In genomic region chr2:114057303-114057853, GRCm38 (mm10) we compare ENCODE assay signal across 10 mouse cellular contexts. TPM values are rescaled to one million over a fixed set of nuclear protein-coding genes. Genes with fewer than 3 reads are reported as not detected.
A peak's percentile ranks its signal among the peaks of the same experiment; 100 is the strongest.
DNase-seq lines count a peak whose midpoint lies in the region; ATAC-seq and TF ChIP-seq lines count a peak whose summit lies in the region.
"Had no signal": no experiment of that assay in that cellular context is flagged by ENCODE, and none has a peak within 500 bp of the region (broad histone marks: within the 10 kb centered on the region; RNA-seq: fewer than 3 reads in every experiment).

No protein-coding gene starts in this region.

- ATAC-seq in lung, embryonic 14.5 days (ENCODE audit: insufficient read depth) = peak; percentile 73
- peak; percentile 60 for ATAC-seq in limb, embryonic 13.5 days (ENCODE audit: low FRiP score, low read depth)

- H3K4me3 ChIP-seq in lung, embryonic 14.5 days (ENCODE audit: low read depth, low read length) = no peak overlapping the region
- H3K4me3 ChIP-seq in cerebellum, adult 2 months (replicated peaks; ENCODE audit: insufficient read depth, low read depth, low read length) = no peak overlapping the region
- H3K4me3 ChIP-seq in limb, embryonic 13.5 days = no peak overlapping the region

- no peak for TF ChIP-seq POLR2A in cerebellum, adult 2 months (IDR thresholded peaks at IDR 0.05; ENCODE audit: borderline replicate concordance, insufficient read depth, low read length)

- peak; percentile 54 for DNase-seq in lung, embryonic 14.5 days
- DNase-seq in lung, postnatal 36 days = no peak
- DNase-seq in cerebellum, adult 2 months = peak; percentile 71 to 76
- DNase-seq in heart, adult 9 months (ENCODE audit: low spot score in 2 of 2) = peak; percentile 86 to 90
- DNase-seq in testis, postnatal 10 days (ENCODE audit: low spot score) = peak; percentile 64
- no peak for DNase-seq in left cerebral cortex, adult 8-10 months (ENCODE audit: low spot score in 2 of 2)
- DNase-seq in thymus, postnatal 14 days = no peak

- H3K9ac ChIP-seq in lung, embryonic 14.5 days = no peak overlapping the region
- no peak overlapping the region for H3K9ac ChIP-seq in limb, embryonic 13.5 days

- H3K27ac ChIP-seq in lung, embryonic 14.5 days (ENCODE audit: low read depth) = peak overlapping the region; percentile 67; the same call in 1 of the 2 replicates
- no peak overlapping the region for H3K27ac ChIP-seq in cerebellum, adult 2 months (ENCODE audit: insufficient read depth, low read length)
- H3K27ac ChIP-seq in limb, embryonic 13.5 days = 0 out of 2 replicates have a peak overlapping the region, but pooled peaks have one; percentile 33

- peaks cover 9% of the 10 kb centered on the region; the same call in 1 of the 2 replicates for H3K4me1 ChIP-seq in lung, embryonic 14.5 days (ENCODE audit: insufficient read depth)
- H3K4me1 ChIP-seq in cerebellum, adult 2 months (ENCODE audit: control insufficient read depth, insufficient read depth, low read length) = peaks cover 7% of the 10 kb centered on the region; the same call in 1 of the 2 replicates
- peaks cover 9% of the 10 kb centered on the region for H3K4me1 ChIP-seq in limb, embryonic 13.5 days

- H3K27me3 ChIP-seq in lung, embryonic 14.5 days (ENCODE audit: insufficient read depth, low read length) = no peaks in the 10 kb centered on the region
- no peaks in the 10 kb centered on the region for H3K27me3 ChIP-seq in cerebellum, adult 2 months (ENCODE audit: control insufficient read depth, insufficient read depth, low read length)
- H3K27me3 ChIP-seq in limb, embryonic 13.5 days = 0 out of 2 replicates have a peak, but pooled peaks cover 5% of the 10 kb centered on the region

- H3K4me2 ChIP-seq in lung, embryonic 14.5 days = peak overlapping the region; percentile 27; the same call in 1 of the 2 replicates
- peak overlapping the region; percentile 28 for H3K4me2 ChIP-seq in limb, embryonic 13.5 days (replicated peaks)

- H3K36me3 ChIP-seq in lung, embryonic 14.5 days (ENCODE audit: insufficient read depth) = no peaks in the 10 kb centered on the region
- H3K36me3 ChIP-seq in limb, embryonic 13.5 days = no peaks in the 10 kb centered on the region

- H3K9me3 ChIP-seq in lung, embryonic 14.5 days (ENCODE audit: low read depth, low read length) = no peaks in the 10 kb centered on the region
- H3K9me3 ChIP-seq in limb, embryonic 13.5 days = no peaks in the 10 kb centered on the region

- TF ChIP-seq CTCF in lung, embryonic 14.5 days (IDR thresholded peaks at IDR 0.05; ENCODE audit: low read depth) = no peak
- TF ChIP-seq CTCF in cerebellum, adult 2 months (IDR thresholded peaks at IDR 0.05; ENCODE audit: borderline replicate concordance, insufficient read depth, low read depth, low read length) = no peak

- 5% methylated on average over 10 of the region's 10 CpGs for WGBS in lung, embryonic 14.5 days
- WGBS in cerebellum, adult 2 months = 7% methylated on average over 10 of the region's 10 CpGs
- WGBS in limb, embryonic 13.5 days = 10% methylated on average over 10 of the region's 10 CpGs

RNA-seq across cellular contexts. Expression of gene Actc1, which starts 4.0 kb away (rescaled TPM):
- polyA plus RNA-seq in lung, embryonic 14.5 days (2014; fragmentation: Nextera tagmentation; extraction: Ambion mirVana) = 106 and 243 TPM in 2 replicates
- not detected in 2 replicates for polyA plus RNA-seq in cerebellum, adult 2 months (2012; rRNA removed)
- 825 and 834 TPM in 2 replicates for polyA plus RNA-seq in limb, embryonic 13.5 days (2015; fragmentation: Nextera tagmentation; extraction: Ambion mirVana)
- total RNA-seq in left cerebral cortex, adult 8-10 months (2022) = 1 to 10 TPM in 3 of 4 experiments, not detected in 1; 2.0 to 4.6 (median 2.2) TPM

RNA-seq across cellular contexts. Expression of gene Gjd2, which starts 44.0 kb away (rescaled TPM):
- polyA plus RNA-seq in lung, embryonic 14.5 days (2014; fragmentation: Nextera tagmentation; extraction: Ambion mirVana) = not detected in 2 replicates
- 12.3 and 12.8 TPM in 2 replicates for polyA plus RNA-seq in cerebellum, adult 2 months (2012; rRNA removed)
- 0.13 and 0.23 TPM in 2 replicates for polyA plus RNA-seq in limb, embryonic 13.5 days (2015; fragmentation: Nextera tagmentation; extraction: Ambion mirVana)
- total RNA-seq in left cerebral cortex, adult 8-10 months (2022) = 1 to 10 TPM; 5.0 to 5.9 (median 5.8) TPM
- polyA plus RNA-seq: gonadal fat pad, adult 2 months; spleen, adult 2 months had no signal

Comparison
In these comparisons a context has a peak if more than half of its experiments do, and no peak if none do; other contexts are left out.
1. DNase-seq: peak in lung, embryonic 14.5 days (single experiment), cerebellum, adult 2 months (2 of 2), heart, adult 9 months (2 of 2) and testis, postnatal 10 days (single experiment); none in lung, postnatal 36 days (single experiment), left cerebral cortex, adult 8-10 months (0 of 2) and thymus, postnatal 14 days (single experiment).
2. RNA of gene Actc1, which starts 4.0 kb away (polyA plus RNA-seq): 825 to 834 TPM in limb, embryonic 13.5 days and 106 to 243 TPM in lung, embryonic 14.5 days; not detected in cerebellum, adult 2 months; every median in the first group is over 100 times any median in the second.
3. RNA of gene Gjd2, which starts 44.0 kb away (polyA plus RNA-seq): 12.3 to 12.8 TPM in cerebellum, adult 2 months; 0.13 to 0.23 TPM in limb, embryonic 13.5 days and not detected in lung, embryonic 14.5 days; every median in the first group is over 10 times any median in the second.